Mouse (Mus musculus) WW6 (cell line): ENCODE measurements around the gene Rbm19.
"Not testable (repeated sequence)": the region's sequence is repeated elsewhere in the genome, so short reads cannot be mapped to it uniquely, and the experiment has no call there.

Experiments
- DNase-seq: peaks from one replicate; pipeline ENCODE4 v3.0.0-alpha.2; 2013; ENCODE audit warnings: low read depth, low spot score

The Rbm19 gene

GRCm38 (mm10) chr5:120116261-120117050 is at the start of gene Rbm19:
Rbm19 (plus strand) TSS chr5:120116465.
- DNase-seq, result peak; percentile 83

DNA sequence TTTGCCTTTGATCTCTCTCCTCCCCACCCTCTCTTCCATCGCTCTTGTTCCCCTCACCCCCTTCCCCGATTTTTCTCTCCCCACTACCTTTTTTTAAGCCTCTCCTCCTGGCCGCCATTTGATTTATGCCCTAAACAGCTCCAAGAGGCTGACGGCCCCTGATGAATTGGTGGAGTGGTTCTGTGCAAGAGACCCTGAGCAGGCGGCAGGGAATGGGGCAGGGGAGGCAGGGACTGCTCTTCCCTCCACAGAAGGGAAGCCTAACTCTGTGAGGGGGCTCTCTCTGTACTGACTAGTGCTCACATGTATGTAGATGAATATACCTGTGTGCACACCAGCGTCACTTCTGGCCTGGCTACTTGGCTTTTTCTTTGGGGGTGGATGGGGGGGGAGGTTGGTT is 49.0 kb upstream of the Rbm19 start:
- DNase-seq, result no peak

DNA sequence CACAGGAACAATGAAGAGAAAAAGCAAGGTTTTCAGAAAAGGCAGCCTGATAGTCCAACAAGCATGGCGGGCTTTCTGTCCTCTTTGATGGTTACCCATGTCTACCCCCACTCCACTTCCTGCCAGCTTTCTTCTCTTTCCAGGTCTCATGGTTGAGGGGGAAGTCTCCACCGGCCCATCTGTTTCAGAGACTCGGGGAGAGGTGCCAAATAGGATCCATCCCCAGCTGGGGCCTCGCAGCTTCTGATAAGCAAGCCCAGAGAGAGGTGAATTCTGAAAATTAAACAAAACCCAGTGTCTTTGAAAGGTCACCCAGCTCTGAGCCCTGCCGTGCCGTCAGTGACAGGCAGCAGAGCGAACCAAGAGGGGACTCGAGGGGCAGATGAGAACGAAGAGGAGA is 42.2 kb upstream of the Rbm19 start:
- no peak for DNase-seq

DNA sequence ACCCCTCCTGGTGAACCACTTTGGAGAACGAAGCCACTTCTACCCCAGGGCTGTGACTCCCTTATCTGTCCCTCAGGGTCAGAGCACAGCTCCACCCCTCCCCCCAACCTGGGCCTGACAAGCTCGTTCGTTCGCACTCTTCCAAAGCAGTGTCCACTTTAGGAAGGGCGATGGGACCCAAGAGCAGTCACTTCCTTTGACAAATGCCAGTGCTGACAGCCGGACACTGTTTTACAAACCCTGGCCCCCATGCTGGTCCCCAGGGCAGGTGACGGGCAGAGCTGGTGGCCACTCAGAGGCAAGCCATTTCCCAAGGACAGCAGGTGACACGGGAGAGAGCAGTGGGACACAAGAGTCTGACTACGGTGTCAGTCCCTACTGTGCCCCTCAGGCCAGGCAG is 36.2 kb upstream of the Rbm19 start:
- DNase-seq, result no peak

GRCm38 (mm10) chr5:120080468-120080867 is 35.8 kb upstream of the Rbm19 start:
- DNase-seq, result no peak

DNA sequence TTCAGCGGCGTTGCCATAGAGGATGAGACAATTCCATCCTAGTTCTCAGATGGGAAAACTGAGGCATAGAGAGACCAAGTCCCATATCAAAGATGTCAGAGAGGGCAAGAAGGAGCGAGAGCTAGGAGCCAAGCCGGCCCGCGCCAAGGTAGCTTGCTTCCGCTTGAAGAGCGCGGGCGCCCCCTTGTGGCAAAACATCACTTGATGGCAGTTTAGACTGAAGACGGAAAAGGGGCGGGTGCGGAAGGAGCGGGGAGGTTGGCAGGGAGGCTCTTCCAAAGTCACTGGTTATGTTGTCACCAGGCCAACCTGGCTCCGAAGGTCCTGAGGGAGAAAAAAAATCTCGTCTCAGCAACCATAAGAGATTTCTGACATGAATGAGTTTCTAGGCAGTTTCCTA is 27.7 kb upstream of the Rbm19 start:
- peak; percentile 83 for DNase-seq

DNA sequence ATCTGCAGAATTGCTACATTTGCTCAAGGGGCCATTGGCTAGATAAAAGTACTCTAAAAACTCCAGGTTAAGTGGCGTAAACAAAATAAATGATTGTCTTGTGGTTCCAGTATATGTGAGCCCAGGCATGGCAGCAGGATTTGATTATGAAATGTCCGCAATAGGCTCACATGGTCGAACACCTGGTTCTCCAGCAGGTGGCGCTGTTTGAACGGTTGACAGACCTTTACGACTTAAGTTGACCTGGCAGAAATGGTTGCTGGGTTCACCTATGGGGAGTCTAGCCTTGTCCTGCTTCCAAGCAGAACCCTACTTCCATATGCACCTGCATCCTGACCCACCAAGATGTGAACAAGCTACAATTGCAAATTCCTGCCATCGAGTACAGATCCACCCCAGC is 21.7 kb upstream of the Rbm19 start:
- DNase-seq, result no peak

DNA sequence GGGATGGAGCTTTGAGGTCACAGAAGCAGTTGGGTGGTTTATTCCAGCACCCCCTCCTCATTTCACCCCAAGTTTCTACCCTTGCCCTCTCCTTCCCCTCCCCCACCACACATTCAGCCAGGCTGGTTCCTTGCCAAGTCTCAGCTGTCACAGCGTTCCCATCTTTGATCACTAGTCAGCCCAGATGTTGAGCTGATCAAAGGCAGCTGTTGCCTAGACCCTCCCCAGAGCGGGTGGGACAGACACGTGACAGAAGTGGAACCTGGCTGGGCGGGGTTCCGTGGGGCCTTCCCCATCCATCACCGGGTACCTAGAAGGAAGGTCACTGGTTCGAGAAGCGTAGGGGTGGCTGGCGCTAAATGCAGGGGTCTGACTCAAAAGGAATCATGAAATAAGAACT is 19.2 kb upstream of the Rbm19 start:
- no peak for DNase-seq

- no peak for DNase-seq
These were observed 15.5 kb upstream of the Rbm19 start for GRCm38 (mm10) chr5:120100814-120101213.

- DNase-seq, result no peak
These were observed 14.2 kb upstream of the Rbm19 start for GRCm38 (mm10) chr5:120102097-120102496.

- DNase-seq, result no peak
These were observed 13.5 kb upstream of the Rbm19 start for GRCm38 (mm10) chr5:120102732-120103131.

GRCm38 (mm10) chr5:120103458-120103857 is 12.8 kb upstream of the Rbm19 start:
- no peak for DNase-seq

DNA sequence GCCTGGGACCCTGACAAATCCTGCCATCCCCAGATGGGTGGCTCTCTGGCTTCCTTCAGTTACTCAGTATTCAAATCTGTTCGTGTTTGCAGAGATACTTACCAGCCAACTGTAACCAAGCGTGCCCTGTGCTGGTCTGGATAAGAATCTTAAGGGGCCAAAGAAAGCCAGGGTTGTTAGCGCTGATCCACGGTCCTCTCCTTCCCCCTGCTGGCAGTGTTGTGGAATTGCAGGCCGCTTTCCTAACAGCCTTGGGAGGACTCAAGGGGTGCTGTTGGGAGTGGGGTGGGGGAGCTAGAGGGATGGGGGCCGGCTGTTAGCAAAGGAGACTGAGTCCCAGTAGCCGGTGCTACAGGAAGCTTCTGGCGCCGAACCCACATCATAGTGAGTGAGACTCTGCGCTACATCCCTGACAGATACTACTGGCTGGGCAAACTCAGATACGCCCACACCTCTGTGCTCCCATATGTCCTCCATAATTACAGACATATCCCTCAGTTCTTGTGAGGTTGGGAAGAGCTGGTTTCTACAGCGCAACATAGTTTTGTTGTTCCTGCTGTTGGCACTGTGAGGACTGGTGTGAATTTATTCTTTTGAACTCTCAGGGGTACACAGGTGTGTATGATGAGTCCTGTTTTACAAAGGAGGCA is 9.7 kb upstream of the Rbm19 start:
- DNase-seq, result no peak

DNA sequence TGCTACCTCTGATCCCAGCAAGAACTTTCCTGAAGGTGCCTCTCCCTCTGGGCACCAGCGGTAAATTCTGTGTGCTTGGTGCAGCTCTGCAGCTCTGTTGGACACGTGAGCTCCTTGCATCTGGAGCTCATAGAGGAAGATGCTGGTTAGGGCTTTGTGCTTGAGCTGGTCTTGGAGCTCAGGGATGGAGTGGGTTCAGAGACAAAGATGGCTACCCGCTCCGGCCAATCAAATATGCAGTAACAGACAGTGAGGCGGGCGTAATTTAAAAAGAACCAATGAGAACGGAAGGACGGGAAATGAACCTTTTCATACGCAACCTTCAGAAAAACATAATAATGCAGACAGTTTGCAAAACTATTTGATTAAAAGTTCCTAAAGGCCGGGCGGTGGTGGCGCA is 1.9 kb upstream of the Rbm19 start:
- DNase-seq, result no peak

DNA sequence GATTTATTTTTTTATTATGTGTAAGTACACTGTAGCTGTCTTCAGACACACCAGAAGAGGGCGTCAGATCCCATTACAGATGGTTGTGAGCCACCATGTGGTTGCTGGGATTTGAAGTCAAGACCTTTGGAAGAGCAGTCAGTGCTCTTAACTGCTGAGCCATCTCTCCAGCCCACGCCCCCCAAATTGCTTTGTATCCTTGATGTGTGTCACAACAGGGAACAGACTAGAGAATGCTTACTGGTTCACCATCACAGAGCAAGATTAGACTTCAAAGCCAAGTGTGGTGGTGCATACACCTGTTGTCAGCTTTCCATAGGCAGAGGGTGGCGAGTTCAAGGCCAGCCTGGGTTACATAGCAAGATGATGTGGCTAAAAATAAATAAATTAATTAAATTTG is 896 bp downstream of the Rbm19 start:
- not testable (repeated sequence) for DNase-seq

- no peak for DNase-seq
These were observed 8.8 kb downstream of the Rbm19 start for GRCm38 (mm10) chr5:120124881-120125690.

GRCm38 (mm10) chr5:120127641-120128040 is 11.4 kb downstream of the Rbm19 start:
- DNase-seq, result no peak

- DNase-seq, result no peak
These were observed 12.2 kb downstream of the Rbm19 start for GRCm38 (mm10) chr5:120128511-120128910.

DNA sequence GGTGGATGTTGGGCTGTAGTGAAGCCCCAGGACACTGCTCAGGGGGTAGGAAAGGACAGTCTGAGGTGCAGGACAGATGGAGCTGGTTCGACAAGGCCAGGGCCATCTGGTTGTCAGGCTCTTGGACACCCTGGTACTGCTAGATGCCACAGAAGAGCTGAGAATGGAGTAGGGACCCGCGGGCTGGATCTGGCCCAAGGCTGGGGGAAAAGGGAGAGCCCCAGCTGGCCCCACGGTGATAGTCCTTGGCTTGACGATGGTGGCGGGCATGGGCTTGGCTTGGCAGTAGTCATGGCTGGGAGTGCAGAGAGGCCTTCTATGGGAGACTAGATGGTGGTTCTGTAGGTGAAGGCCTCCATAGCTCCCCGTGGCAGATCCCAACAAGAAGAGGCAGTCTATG is 12.8 kb downstream of the Rbm19 start:
- no peak for DNase-seq

DNA sequence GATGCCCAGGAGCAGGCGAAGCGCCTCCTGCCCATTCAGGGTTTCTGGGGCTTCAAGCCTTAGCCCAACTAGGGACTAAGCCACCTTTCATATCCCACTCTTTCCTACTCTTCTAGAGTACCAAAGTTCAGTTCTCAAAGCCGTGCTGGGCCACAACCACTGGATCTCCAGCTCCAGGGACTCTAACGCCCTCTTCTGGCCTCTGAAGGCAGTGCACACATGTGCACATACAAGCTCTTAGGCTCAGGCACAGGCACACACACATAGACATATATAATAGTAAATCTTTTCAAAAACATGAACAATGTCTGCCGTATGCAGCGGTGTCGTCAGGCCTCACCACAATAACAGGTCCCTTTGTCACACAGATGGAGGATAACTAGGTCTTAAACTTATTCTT is 13.5 kb downstream of the Rbm19 start:
- DNase-seq, result no peak

DNA sequence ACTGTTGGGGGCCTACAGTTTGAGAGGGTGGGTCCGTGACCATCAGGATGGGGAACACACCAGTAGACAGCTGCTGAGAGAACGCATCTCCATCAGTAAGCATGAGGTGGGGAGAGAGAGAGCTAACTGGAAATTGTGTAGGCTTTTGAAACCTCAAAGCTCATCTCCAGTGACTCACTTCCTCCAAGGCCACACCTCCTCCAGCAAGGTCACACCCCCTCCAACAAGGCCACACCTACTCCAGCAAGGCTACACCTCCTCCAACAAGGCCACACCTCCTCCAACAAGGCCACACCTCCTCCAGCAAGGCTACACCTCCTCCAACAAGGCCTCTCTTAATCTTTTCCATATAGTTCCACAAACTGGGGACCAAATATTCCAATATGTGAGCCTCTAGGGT is 13.9 kb downstream of the Rbm19 start:
- no peak for DNase-seq

DNA sequence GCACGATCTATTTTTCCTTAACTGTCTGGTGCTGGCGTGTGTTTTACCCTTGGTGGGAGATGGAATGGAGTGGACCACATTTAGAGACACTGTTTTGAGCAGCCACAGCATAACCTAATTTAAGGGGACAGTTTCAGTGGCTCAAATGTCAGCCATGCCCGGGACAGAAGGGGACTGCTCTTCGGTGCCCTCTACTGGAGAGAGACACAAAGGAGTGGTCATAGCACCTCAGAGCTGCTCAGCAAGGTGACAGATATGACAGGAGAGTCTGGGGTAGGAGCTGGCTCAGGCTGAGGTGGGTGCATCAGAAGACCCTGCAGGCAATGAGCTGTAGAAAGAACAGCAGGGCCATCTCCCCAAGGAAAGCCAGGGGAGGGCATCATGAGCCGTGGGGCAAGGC is 15.3 kb downstream of the Rbm19 start:
- no peak for DNase-seq

- no peak for DNase-seq
These were observed 17.7 kb downstream of the Rbm19 start for GRCm38 (mm10) chr5:120134000-120134399.
